Mouse (Mus musculus): ENCODE data around the gene Reep1.

DNA sequence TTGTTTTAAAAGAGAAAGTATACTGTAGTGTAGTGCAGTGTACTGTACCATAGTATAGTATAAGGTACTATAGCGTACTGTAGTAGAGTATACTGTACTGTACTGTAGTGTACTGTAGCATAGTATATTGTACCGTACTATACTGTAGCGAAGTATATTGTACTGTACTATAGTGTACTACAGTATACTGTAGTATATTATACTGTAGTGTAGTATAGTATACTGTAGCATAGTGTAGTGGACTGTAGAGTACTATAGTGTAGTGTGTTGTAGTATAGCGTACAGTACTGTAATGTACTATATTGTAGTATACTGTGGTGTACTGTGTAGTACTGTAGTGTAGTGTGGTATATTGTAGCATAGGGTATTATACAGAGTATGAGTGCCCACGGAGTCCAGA, 9.1 kb downstream of the Reep1 start:
- no peak for TF ChIP-seq CTCF (IDR thresholded peaks at IDR 0.05; ENCODE audit: low read depth)
- no peak for TF ChIP-seq EP300 (IDR thresholded peaks at IDR 0.05; ENCODE audit: low read depth)
